Mouse (Mus musculus): ENCODE results near the gene Fam177a.
"Not testable (repeated sequence)": the region's sequence is repeated elsewhere in the genome, so short reads cannot be mapped to it uniquely, and the experiment has no call there.

- not testable (repeated sequence) for TF ChIP-seq CTCF (conservative IDR thresholded peaks at IDR 0.05; ENCODE audit: low read length); POU5F1 (IDR thresholded peaks at IDR 0.05; ENCODE audit: borderline replicate concordance, low read length); NANOG (IDR thresholded peaks at IDR 0.05; ENCODE audit: borderline replicate concordance, low read length)
Measured at GRCm38 (mm10) chr12:55189127-55189526, 64.9 kb downstream of the Fam177a start.
